Mouse (Mus musculus) limb, embryonic 10.5 days (tissue): Measurements from ENCODE around the gene Fkbp3. TPM values are rescaled to one million over a fixed set of nuclear protein-coding genes. Genes with fewer than 3 reads are reported as not detected.

Experiments used
- DNase-seq: peaks from one replicate; pipeline ENCODE4 v3.0.0-alpha.2; 2017; ENCODE audit warnings: low spot score
- H3K27ac ChIP-seq: fragments of 300-500 bp; sonication (generic); 2 replicates; pipeline ENCODE4 v1.5.1; 2016; ENCODE audit warnings: mild to moderate bottlenecking
- H3K27me3 ChIP-seq: fragments of 300-500 bp; sonication (generic); 2 replicates; pipeline ENCODE4 v1.6.1; 2016; ENCODE audit warnings: low read depth, mild to moderate bottlenecking; ENCODE audit not compliant: poor library complexity, severe bottlenecking
- H3K36me3 ChIP-seq: fragments of 300-500 bp; sonication (generic); 2 replicates; pipeline ENCODE4 v1.6.1; 2016; ENCODE audit warnings: mild to moderate bottlenecking, moderate library complexity
- H3K4me1 ChIP-seq: fragments of 300-500 bp; sonication (generic); 2 replicates; pipeline ENCODE4 v1.6.1; 2016
- H3K4me3 ChIP-seq: fragments of 300-500 bp; sonication (generic); 2 replicates; pipeline ENCODE4 v1.5.1; 2016; ENCODE audit warnings: mild to moderate bottlenecking, moderate library complexity
- H3K9me3 ChIP-seq: fragments of 300-500 bp; sonication (generic); replicated peaks from 2 replicates; pipeline ENCODE4 v1.6.1; 2016; ENCODE audit warnings: mild to moderate bottlenecking
- WGBS: fragments of 180-500 bp; shearing (Covaris S2); methylation state at CpG from one replicate; pipeline ENCODE4 v1.1.7; 2016; 5-methylcytosine and 5-hydroxymethylcytosine counted together
- polyA plus RNA-seq: library from polyadenylated mRNA; unstranded; fragments of >200 nt; fragmentation: Nextera tagmentation; extraction: Ambion mirVana; gene quantifications from 2 replicates; pipeline ENCODE4 v1.2.1, GENCODE M21; 2016

The Fkbp3 gene
- polyA plus RNA-seq, 1 experiment from 2014 or later = 645 TPM

GRCm38 (mm10) chr12:65068409-65068808, 5.4 kb downstream of the Fkbp3 start:
- WGBS = 89% methylated on average over 4 of the region's 4 CpGs

GRCm38 (mm10) chr12:65066234-65066633, 7.6 kb downstream of the Fkbp3 start:
- WGBS = 87% methylated on average over 3 of the region's 3 CpGs
- peaks cover 86% of the 10 kb centered on the region for H3K36me3 ChIP-seq
- no peak for DNase-seq

More at GRCm38 (mm10) chr12:65068409-65068808, 5.4 kb downstream of the Fkbp3 start:
- no peaks in the 10 kb centered on the region; the same call in 1 of the 2 replicates for H3K4me1 ChIP-seq
- H3K4me3 ChIP-seq = no peak overlapping the region
- peaks cover 69% of the 10 kb centered on the region for H3K36me3 ChIP-seq
- DNase-seq = no peak
- no peaks in the 10 kb centered on the region for H3K9me3 ChIP-seq
- H3K27ac ChIP-seq = no peak overlapping the region
- H3K27me3 ChIP-seq = no peaks in the 10 kb centered on the region

GRCm38 (mm10) chr12:65065241-65065640, 8.6 kb downstream of the Fkbp3 start:
- Histone ChIP-seq H3K27me3 (no peaks in the 10 kb centered on the region), H3K27ac (no peak overlapping the region), H3K9me3 (no peaks in the 10 kb centered on the region), H3K4me3 (no peak overlapping the region), H3K36me3 (peaks cover 95% of the 10 kb centered on the region), H3K4me1 (no peaks in the 10 kb centered on the region)
- no peak for DNase-seq
- WGBS = 69% methylated on average over 2 of the region's 2 CpGs

More at GRCm38 (mm10) chr12:65066234-65066633, 7.6 kb downstream of the Fkbp3 start:
- Histone ChIP-seq H3K4me3 (no peak overlapping the region), H3K9me3 (no peaks in the 10 kb centered on the region), H3K4me1 (no peaks in the 10 kb centered on the region), H3K27me3 (no peaks in the 10 kb centered on the region), H3K27ac (no peak overlapping the region)

GRCm38 (mm10) chr12:65061082-65061481, 12.7 kb downstream of the Fkbp3 start:
- Histone ChIP-seq H3K9me3 (no peaks in the 10 kb centered on the region), H3K36me3 (peaks cover 99% of the 10 kb centered on the region), H3K27me3 (no peaks in the 10 kb centered on the region), H3K4me1 (no peaks in the 10 kb centered on the region), H3K4me3 (no peak overlapping the region), H3K27ac (no peak overlapping the region)
- DNase-seq = no peak

GRCm38 (mm10) chr12:65058203-65058602, 15.6 kb downstream of the Fkbp3 start:
- Histone ChIP-seq H3K4me1 (no peaks in the 10 kb centered on the region), H3K4me3 (no peak overlapping the region), H3K9me3 (no peaks in the 10 kb centered on the region), H3K27me3 (no peaks in the 10 kb centered on the region), H3K36me3 (peaks cover 95% of the 10 kb centered on the region), H3K27ac (no peak overlapping the region)
- 93% methylated on average over 2 of the region's 2 CpGs for WGBS
- no peak for DNase-seq

GRCm38 (mm10) chr12:65048799-65049198, 25.0 kb downstream of the Fkbp3 start:
- no peaks in the 10 kb centered on the region for H3K27me3 ChIP-seq
- no peak overlapping the region for H3K4me3 ChIP-seq
- no peaks in the 10 kb centered on the region for H3K4me1 ChIP-seq
- no peaks in the 10 kb centered on the region for H3K9me3 ChIP-seq
- peaks cover 85% of the 10 kb centered on the region for H3K36me3 ChIP-seq
- H3K27ac ChIP-seq = no peak overlapping the region
- no peak for DNase-seq

- peak overlapping the region; percentile 92 for H3K4me3 ChIP-seq
- no peak overlapping the region for H3K27ac ChIP-seq
- DNase-seq = no peak
- H3K4me1 ChIP-seq = peaks cover 11% of the 10 kb centered on the region; the same call in 1 of the 2 replicates
- H3K27me3 ChIP-seq = no peaks in the 10 kb centered on the region
- 49% methylated on average over 4 of the region's 4 CpGs for WGBS
- peaks cover 25% of the 10 kb centered on the region for H3K36me3 ChIP-seq
- no peaks in the 10 kb centered on the region for H3K9me3 ChIP-seq
These were observed 36.3 kb downstream of the Fkbp3 start for GRCm38 (mm10) chr12:65037546-65037937.

GRCm38 (mm10) chr12:65036892-65037545, 36.8 kb downstream of the Fkbp3 start:
- Histone ChIP-seq H3K4me3 (peak overlapping the region; percentile 92), H3K27me3 (no peaks in the 10 kb centered on the region), H3K4me1 (peaks cover 11% of the 10 kb centered on the region; the same call in 1 of the 2 replicates), H3K9me3 (no peaks in the 10 kb centered on the region), H3K36me3 (peaks cover 21% of the 10 kb centered on the region), H3K27ac (peak overlapping the region; percentile 97)
- 24% methylated on average over 18 of the region's 18 CpGs for WGBS
- no peak for DNase-seq

- H3K27ac ChIP-seq = peak within 1 kb of the TSS; percentile 97
- WGBS = under 1% methylated on average over 65 of the region's 65 CpGs
- H3K4me1 ChIP-seq = peaks cover 11% of the 10 kb centered on the region; the same call in 1 of the 2 replicates
- peak within 1 kb of the TSS; percentile 92 for H3K4me3 ChIP-seq
- no peaks in the 10 kb centered on the region for H3K9me3 ChIP-seq
- peak; percentile 91 for DNase-seq
- H3K27me3 ChIP-seq = no peaks in the 10 kb centered on the region
- H3K36me3 ChIP-seq = peaks cover 17% of the 10 kb centered on the region
These were observed 37.5 kb downstream of the Fkbp3 start, which contains the start of gene Prpf39 for GRCm38 (mm10) chr12:65036190-65036870. Gene Prpf39, plus strand, starts transcription at chr12:65036333.

GRCm38 (mm10) chr12:65035839-65036189, 38.0 kb downstream of the Fkbp3 start:
- 53% methylated on average over 8 of the region's 8 CpGs for WGBS
- no peak for DNase-seq

GRCm38 (mm10) chr12:65022842-65023241, 51.0 kb downstream of the Fkbp3 start:
- WGBS = 92% methylated on average over 6 of the region's 6 CpGs
- no peak for DNase-seq
- Histone ChIP-seq H3K4me3 (no peak overlapping the region), H3K36me3 (peaks cover 35% of the 10 kb centered on the region), H3K9me3 (no peaks in the 10 kb centered on the region), H3K27ac (no peak overlapping the region), H3K27me3 (no peaks in the 10 kb centered on the region), H3K4me1 (no peaks in the 10 kb centered on the region)

More at GRCm38 (mm10) chr12:65035839-65036189, 38.0 kb downstream of the Fkbp3 start:
- Histone ChIP-seq H3K27ac (peak overlapping the region; percentile 97), H3K27me3 (no peaks in the 10 kb centered on the region), H3K36me3 (peaks cover 16% of the 10 kb centered on the region), H3K9me3 (no peaks in the 10 kb centered on the region), H3K4me3 (peak overlapping the region; percentile 92), H3K4me1 (peaks cover 11% of the 10 kb centered on the region; the same call in 1 of the 2 replicates)
